Mouse (Mus musculus): ENCODE results near the gene Dedd. TPM values are rescaled to one million over a fixed set of nuclear protein-coding genes. Genes with fewer than 3 reads are reported as not detected.
A peak's percentile ranks its signal among the peaks of the same experiment; 100 is the strongest.

The Dedd gene
- polyA plus RNA-seq, 1 experiment from 2014 or later, result 44.1 TPM

DNA sequence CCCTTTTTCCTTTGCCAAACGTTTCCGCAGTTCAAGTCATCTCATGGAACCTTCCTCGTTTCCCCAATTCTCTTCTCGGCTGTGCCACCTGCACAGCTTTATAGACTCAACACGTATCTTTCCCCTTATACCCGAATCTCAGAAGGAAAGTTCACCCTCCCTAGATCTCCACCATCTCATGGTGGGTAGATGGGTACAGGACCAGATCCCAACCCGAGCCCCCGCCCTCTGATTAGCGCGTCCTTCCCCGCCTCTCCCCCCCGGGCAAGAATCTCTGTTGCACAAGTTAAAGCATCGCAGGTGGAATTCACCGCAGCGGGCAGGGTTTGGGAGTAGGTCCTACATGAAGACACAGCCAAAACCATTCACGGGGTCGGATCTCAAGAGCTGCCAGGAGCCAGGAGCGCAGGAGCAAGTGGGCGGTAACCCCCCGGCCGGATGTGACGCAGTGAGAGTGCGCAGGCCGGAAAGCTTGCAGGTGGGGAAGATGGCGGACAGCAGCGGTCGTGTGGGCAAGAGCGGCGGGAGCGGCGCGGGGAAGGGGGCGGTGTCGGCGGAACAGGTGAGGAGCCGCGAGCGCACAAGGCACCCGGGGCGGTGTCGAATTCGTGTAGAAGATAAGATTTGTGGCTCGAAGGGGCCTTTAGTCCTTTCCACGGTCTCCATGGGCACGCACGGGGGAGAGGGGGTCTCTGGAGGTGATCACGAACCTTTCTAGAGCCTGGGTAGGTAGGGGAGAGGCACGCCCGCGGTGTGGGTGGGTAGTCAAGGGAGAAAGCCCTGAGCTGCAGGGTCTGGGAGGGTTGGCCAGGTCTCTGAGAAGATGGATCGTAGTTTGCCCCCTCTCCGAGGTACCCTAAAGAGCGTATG, 16.5 kb downstream of the Dedd start, which contains the start of the genes Nit1 and Pfdn2:
Gene Nit1 (minus strand): TSS at position 422 of the 870 bp plus-strand sequence.
Gene Pfdn2 (plus strand): TSS at position 446 of the 870 bp plus-strand sequence.
- no peaks in the 10 kb centered on the region for H3K27me3 ChIP-seq (replicated peaks)
- peaks cover 45% of the 10 kb centered on the region for H3K4me1 ChIP-seq
- WGBS, result 1% methylated on average over 53 of the region's 53 CpGs
- H3K4me3 ChIP-seq (replicated peaks), result peak within 1 kb of the TSS; percentile 94
- H3K36me3 ChIP-seq, result peaks cover 30% of the 10 kb centered on the region
- H3K4me2 ChIP-seq, result peak within 1 kb of the TSS; percentile 90
- ATAC-seq (ENCODE audit: low FRiP score), result peak; percentile 94
- H3K27ac ChIP-seq (replicated peaks), result peak within 1 kb of the TSS; percentile 84
- no peaks in the 10 kb centered on the region for H3K9me3 ChIP-seq (replicated peaks)
- H3K9ac ChIP-seq (replicated peaks), result peak within 1 kb of the TSS; percentile 81

DNA sequence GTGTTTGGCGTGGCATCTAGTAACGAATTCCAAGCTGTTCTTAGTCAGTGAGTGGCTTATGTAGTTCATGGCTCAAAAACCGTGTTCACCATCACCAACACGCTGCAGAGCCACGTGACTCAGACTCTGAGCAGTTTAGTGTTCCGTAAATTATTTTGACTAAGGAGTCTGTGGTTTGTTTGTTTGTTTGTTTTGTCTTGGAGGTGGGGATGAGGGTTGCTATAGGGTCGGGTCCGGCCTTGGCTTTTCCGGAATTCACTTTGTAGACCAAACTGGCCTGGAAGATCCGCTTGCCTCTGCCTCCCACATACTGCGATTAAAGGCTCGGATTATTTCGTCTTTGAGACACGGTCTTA, 17.1 kb downstream of the Dedd start:
- Histone ChIP-seq H3K9me3 (replicated peaks) (no peaks in the 10 kb centered on the region), H3K4me1 (peaks cover 45% of the 10 kb centered on the region), H3K27ac (replicated peaks) (peak overlapping the region; percentile 84), H3K27me3 (replicated peaks) (no peaks in the 10 kb centered on the region), H3K4me3 (replicated peaks) (peak overlapping the region; percentile 94), H3K9ac (replicated peaks) (peak overlapping the region; percentile 81), H3K36me3 (peaks cover 24% of the 10 kb centered on the region), H3K4me2 (peak overlapping the region; percentile 90)
- WGBS, result 1% methylated on average over 14 of the region's 14 CpGs
- no peak; the same call in none of the 2 replicates for ATAC-seq (ENCODE audit: low FRiP score)

DNA sequence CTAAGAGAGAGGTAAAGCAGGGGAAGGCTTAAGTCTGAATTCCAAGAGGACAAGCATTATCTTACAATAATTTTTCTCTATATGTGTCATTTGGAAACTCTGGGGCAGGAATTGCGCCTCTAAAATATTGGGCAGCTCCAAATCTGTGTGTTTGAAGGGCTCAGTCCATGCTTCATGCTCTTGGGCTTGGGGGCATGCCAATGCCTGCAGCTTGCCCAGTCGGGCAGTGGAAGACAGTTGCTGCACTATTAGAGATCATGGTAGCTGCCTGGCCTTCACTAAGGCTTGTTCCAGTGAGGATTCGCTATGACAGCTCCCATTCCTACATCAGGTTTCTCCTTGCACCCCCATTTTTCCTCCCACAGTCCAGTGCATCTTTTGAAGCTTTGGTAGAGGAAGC, 19.7 kb downstream of the Dedd start:
- 95% methylated on average over 3 of the region's 3 CpGs for WGBS

DNA sequence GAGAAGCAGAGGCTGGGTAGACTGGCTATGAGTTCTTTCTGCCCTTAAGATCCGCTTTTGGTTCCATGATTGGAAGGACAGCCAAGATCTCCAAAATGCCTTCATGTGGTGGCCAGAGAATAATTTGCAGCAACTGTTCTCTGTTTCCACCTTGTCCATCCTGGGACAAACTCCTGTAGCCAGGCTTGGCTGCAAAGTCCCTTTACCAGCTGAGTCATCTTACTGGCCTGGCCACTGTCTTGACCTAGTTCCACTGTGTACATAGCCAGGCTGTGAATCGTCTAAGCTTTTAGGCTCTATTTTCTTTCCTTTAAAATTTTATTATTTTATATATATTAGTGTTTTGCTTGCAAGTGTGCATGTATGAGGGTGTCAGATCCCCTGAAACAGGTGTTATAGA, 20.3 kb downstream of the Dedd start:
- no peaks in the 10 kb centered on the region for H3K27me3 ChIP-seq (replicated peaks)
- H3K4me3 ChIP-seq (replicated peaks), result no peak overlapping the region
- H3K36me3 ChIP-seq, result no peaks in the 10 kb centered on the region
- no peak overlapping the region for H3K27ac ChIP-seq (replicated peaks)
- no peaks in the 10 kb centered on the region for H3K9me3 ChIP-seq (replicated peaks)
- H3K4me2 ChIP-seq, result no peak overlapping the region
- peaks cover 40% of the 10 kb centered on the region for H3K4me1 ChIP-seq
- no peak for ATAC-seq (ENCODE audit: low FRiP score)
- 90% methylated on average over 2 of the region's 2 CpGs for WGBS
- H3K9ac ChIP-seq (replicated peaks), result no peak overlapping the region

More for the DNA sequence above, 19.7 kb downstream of the Dedd start:
- no peaks in the 10 kb centered on the region for H3K27me3 ChIP-seq (replicated peaks)
- H3K36me3 ChIP-seq, result no peaks in the 10 kb centered on the region
- ATAC-seq (ENCODE audit: low FRiP score), result no peak
- no peak overlapping the region for H3K27ac ChIP-seq (replicated peaks)
- no peak overlapping the region for H3K4me2 ChIP-seq
- H3K9ac ChIP-seq (replicated peaks), result no peak overlapping the region
- H3K9me3 ChIP-seq (replicated peaks), result no peaks in the 10 kb centered on the region
- no peak overlapping the region for H3K4me3 ChIP-seq (replicated peaks)
- H3K4me1 ChIP-seq, result peaks cover 46% of the 10 kb centered on the region

DNA sequence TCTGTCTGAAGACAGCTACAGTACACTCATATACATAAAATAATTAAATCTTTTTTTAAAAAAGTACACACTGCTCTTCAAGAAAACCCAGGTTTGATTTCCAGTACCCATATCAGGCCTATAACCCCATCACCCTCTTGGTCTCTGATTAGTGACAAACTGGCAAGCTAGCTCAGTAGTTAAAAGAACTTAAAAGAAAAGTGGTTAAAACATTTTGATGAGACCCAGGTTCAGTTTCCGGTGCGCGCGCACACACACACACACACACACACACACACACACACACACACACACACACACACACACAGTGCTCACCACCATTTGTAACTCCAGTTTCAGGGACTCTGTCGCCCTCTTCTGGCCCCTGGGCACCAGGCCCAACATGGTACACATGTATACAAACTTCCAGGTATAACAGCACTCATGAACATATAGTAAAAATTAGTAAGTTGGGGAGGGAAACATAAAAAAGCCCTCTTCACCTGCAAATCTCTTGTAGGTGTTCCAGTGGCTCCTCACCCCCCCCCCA, 26.9 kb downstream of the Dedd start:
- Histone ChIP-seq H3K9me3 (replicated peaks) (no peaks in the 10 kb centered on the region), H3K4me1 (peaks cover 14% of the 10 kb centered on the region), H3K4me3 (replicated peaks) (no peak overlapping the region), H3K36me3 (peaks cover 21% of the 10 kb centered on the region), H3K27ac (replicated peaks) (no peak overlapping the region), H3K4me2 (no peak overlapping the region), H3K27me3 (replicated peaks) (no peaks in the 10 kb centered on the region), H3K9ac (replicated peaks) (no peak overlapping the region)
- 84% methylated on average over 5 of the region's 5 CpGs for WGBS
- ATAC-seq (ENCODE audit: low FRiP score), result no peak

DNA sequence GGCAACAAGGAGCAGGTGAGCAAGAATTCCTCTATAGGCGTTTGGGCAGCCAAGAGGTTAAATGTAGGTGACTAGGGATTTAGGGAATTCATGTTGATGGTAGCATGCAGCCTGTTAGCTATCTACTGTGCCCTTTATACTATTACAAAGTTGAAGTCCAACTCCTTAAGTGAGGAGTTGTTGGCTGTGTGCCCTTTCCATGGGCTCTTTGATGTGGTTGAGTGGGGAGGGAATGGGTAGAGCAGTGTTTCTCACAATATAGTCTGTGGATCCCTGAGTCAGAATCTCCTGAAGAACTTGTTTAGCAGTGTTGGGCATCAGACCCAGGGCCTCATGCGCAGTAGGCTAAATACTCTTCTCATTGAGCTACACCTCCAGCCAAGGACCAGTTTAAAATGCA, 27.9 kb downstream of the Dedd start:
- 99% methylated on average over 2 of the region's 2 CpGs for WGBS
- Histone ChIP-seq H3K9ac (replicated peaks) (no peak overlapping the region), H3K4me2 (no peak overlapping the region), H3K4me3 (replicated peaks) (no peak overlapping the region), H3K27me3 (replicated peaks) (no peaks in the 10 kb centered on the region), H3K4me1 (peaks cover 17% of the 10 kb centered on the region), H3K36me3 (peaks cover 21% of the 10 kb centered on the region), H3K27ac (replicated peaks) (no peak overlapping the region), H3K9me3 (replicated peaks) (no peaks in the 10 kb centered on the region)
- ATAC-seq (ENCODE audit: low FRiP score), result no peak

DNA sequence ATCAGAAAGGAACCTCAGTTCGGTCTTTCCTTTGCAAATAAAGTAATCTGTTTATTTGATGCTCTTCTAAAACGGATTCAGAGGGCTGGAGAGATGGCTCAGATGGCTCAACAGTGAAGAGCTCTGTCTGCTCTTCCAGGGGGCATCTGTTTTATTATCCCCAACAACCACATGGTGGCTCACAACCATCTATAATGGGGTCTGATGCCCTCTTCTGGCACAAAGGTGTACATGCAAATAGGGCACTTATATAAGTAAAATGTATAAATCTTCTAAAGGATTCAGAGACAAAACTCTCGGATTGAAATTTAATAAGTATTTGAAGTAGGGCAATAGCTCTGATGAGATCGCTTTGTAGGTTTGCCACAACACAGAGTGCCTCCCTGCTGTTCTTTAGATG, 29.5 kb downstream of the Dedd start:
- WGBS, result 70% methylated on average over 4 of the region's 4 CpGs
- no peak for ATAC-seq (ENCODE audit: low FRiP score)
- Histone ChIP-seq H3K4me3 (replicated peaks) (no peak overlapping the region), H3K27me3 (replicated peaks) (no peaks in the 10 kb centered on the region), H3K9ac (replicated peaks) (no peak overlapping the region), H3K4me1 (peaks cover 19% of the 10 kb centered on the region), H3K36me3 (peaks cover 21% of the 10 kb centered on the region), H3K4me2 (no peak overlapping the region), H3K9me3 (replicated peaks) (no peaks in the 10 kb centered on the region), H3K27ac (replicated peaks) (no peak overlapping the region)

DNA sequence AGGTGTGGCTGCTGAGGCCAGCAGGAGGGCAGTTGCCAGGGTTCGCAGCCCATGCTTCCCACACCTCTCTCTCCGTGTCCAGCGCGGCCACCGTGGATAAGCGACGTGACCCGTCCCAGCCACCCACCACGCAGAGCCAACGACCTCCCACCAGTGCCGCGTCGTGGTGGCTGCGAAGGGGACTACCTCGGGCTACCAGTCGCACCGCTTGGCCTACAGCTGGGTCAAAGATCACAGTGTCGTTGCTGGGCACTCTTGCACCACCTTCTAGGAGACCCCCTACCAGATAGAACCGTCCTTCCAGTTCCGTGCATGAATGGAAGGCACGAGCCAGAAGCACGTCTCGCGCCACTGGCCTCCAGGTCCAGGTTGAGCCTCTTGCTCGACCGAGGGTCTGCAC, 31.3 kb downstream of the Dedd start:
- H3K9me3 ChIP-seq (replicated peaks), result no peaks in the 10 kb centered on the region
- peaks cover 19% of the 10 kb centered on the region for H3K4me1 ChIP-seq
- peak overlapping the region; percentile 58 for H3K4me3 ChIP-seq (replicated peaks)
- WGBS, result 2% methylated on average over 26 of the region's 26 CpGs
- H3K9ac ChIP-seq (replicated peaks), result peak overlapping the region; percentile 68
- peaks cover 21% of the 10 kb centered on the region for H3K36me3 ChIP-seq
- H3K4me2 ChIP-seq, result peak overlapping the region; percentile 85
- no peak; the same call in 1 of the 2 replicates for ATAC-seq (ENCODE audit: low FRiP score)
- H3K27me3 ChIP-seq (replicated peaks), result no peaks in the 10 kb centered on the region
- peak overlapping the region; percentile 87 for H3K27ac ChIP-seq (replicated peaks)

DNA sequence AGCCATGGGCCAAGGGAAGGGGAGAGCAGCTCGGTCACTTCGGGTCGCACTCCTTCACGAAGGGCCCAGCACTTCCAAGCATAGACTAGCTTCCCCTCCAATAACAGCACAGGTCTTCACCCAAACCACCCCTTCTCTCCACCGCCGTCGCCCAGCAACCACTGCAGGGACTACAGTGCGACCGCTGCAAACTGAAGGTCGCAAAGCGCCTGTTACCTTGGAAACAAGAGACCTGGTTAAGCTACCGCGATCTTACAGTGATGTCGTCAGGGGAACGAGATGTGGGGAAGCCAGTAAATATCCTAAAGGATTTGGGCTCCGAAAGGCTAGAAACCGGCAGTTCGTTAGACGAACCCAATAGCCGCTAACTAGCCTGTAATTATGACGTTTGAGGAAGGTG, 31.7 kb downstream of the Dedd start, which contains the start of gene Klhdc9:
Gene Klhdc9 (minus strand): TSS at position 143 of the 400 bp plus-strand sequence.
- WGBS, result 0% methylated on average over 21 of the region's 21 CpGs

DNA sequence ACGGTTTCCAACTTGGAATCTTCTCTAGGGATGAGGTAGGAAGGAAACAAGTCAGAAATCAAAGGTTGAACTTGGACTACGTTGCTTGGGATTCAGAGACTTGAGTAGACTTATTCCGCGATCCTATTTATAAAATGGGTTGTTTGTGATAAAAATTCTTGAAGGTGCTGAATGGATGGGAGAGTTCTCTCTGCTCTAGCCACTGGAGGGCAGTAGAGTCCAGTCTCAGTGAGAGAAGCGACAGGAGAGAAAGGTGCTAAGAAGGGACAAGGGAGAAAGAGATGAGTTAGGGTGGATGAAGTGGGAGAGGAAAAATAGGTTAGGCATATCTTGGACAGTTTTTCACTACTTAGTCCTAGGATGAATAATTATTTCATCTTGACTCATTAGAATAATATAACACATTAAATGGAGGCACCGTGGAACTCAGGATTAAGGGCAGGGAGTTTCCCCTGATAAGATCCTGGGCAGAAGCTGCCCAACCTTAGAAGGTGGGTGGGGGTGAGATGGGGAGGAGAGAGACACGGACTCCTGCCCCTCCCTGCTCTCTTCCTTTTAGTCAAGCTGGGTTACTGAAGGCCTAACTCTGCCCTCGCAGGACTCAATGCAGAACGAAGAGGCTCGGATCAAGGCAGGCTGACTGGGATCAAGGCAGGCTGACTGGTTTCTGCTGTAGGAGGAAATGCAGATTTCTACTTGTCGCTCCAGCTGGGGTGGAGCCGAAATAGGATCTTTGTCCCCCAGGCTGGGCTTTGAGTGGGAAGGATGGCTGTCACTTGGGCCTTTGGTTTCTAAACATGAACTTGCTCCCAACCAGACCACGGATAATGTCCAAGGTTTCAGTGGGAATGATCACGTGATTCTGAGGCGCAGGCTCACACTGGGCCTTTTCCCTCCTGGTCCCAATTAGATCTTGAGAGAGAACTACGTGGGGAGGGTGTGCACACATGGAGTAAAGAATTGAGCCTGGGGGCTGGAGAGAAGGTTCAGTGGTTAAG, 32.5 kb downstream of the Dedd start:
- Histone ChIP-seq H3K36me3 (peaks cover 20% of the 10 kb centered on the region), H3K4me1 (peaks cover 19% of the 10 kb centered on the region), H3K4me3 (replicated peaks) (peak overlapping the region; percentile 58), H3K4me2 (peak overlapping the region; percentile 85), H3K27ac (replicated peaks) (peak overlapping the region; percentile 87), H3K9me3 (replicated peaks) (no peaks in the 10 kb centered on the region), H3K27me3 (replicated peaks) (no peaks in the 10 kb centered on the region), H3K9ac (replicated peaks) (peak overlapping the region; percentile 68)
- 32% methylated on average over 16 of the region's 16 CpGs for WGBS
- peak; percentile 87 for ATAC-seq (ENCODE audit: low FRiP score)

More for the DNA sequence above, 31.7 kb downstream of the Dedd start, which contains the start of gene Klhdc9:
- peak within 1 kb of the TSS; percentile 58 for H3K4me3 ChIP-seq (replicated peaks)
- H3K27ac ChIP-seq (replicated peaks), result peak within 1 kb of the TSS; percentile 87
- H3K27me3 ChIP-seq (replicated peaks), result no peaks in the 10 kb centered on the region
- H3K9me3 ChIP-seq (replicated peaks), result no peaks in the 10 kb centered on the region
- H3K4me2 ChIP-seq, result peak within 1 kb of the TSS; percentile 85
- H3K9ac ChIP-seq (replicated peaks), result peak within 1 kb of the TSS; percentile 68
- peak; percentile 97 for ATAC-seq (ENCODE audit: low FRiP score)
- H3K4me1 ChIP-seq, result peaks cover 19% of the 10 kb centered on the region
- peaks cover 21% of the 10 kb centered on the region for H3K36me3 ChIP-seq

DNA sequence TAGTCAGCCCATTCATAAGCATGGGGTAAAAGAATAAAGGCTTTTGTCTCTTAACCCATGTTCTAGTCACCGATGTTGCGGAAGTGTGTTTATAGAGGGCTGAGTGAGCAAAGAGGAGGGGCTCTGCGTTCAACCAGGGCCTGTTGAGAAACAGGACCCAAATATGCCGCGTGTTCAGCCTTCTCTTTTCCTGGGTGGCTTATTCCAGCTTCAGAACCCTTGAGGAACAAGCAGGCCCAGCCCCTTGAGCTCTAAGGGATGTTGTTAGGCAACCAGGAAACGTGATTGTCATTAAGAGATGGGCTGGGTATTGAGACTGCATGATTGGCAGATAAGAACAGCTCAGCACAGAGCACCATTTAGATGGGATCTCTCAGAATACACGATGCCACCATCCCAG, 37.0 kb downstream of the Dedd start:
- Histone ChIP-seq H3K4me1 (peaks cover 8% of the 10 kb centered on the region), H3K4me3 (replicated peaks) (no peak overlapping the region), H3K9me3 (replicated peaks) (no peaks in the 10 kb centered on the region), H3K27ac (replicated peaks) (no peak overlapping the region), H3K9ac (replicated peaks) (no peak overlapping the region), H3K27me3 (replicated peaks) (peaks cover 3% of the 10 kb centered on the region; the same call in 1 of the 2 replicates), H3K36me3 (no peaks in the 10 kb centered on the region), H3K4me2 (no peak overlapping the region)
- no peak for ATAC-seq (ENCODE audit: low FRiP score)
- WGBS, result 66% methylated on average over 7 of the region's 7 CpGs
